Mouse (Mus musculus): ENCODE data around the gene Dock9.
A peak's percentile ranks its signal among the peaks of the same experiment; 100 is the strongest.
"Not testable (repeated sequence)": the region's sequence is repeated elsewhere in the genome, so short reads cannot be mapped to it uniquely, and the experiment has no call there.

Dock9 gene

GRCm38 (mm10) chr14:121700013-121700412, 97.6 kb downstream of the Dock9 start:
- no peak for DNase-seq (ENCODE audit: low read depth, low spot score)

GRCm38 (mm10) chr14:121698620-121698950, 99.1 kb downstream of the Dock9 start:
- no peak for DNase-seq (ENCODE audit: low read depth, low spot score)

GRCm38 (mm10) chr14:121697709-121698619, 99.7 kb downstream of the Dock9 start:
- no peak for DNase-seq (ENCODE audit: low read depth, low spot score)

- no peak for DNase-seq (ENCODE audit: low read depth, low spot score)
Observed at GRCm38 (mm10) chr14:121697143-121697680, 100.4 kb downstream of the Dock9 start.

- DNase-seq (ENCODE audit: low read depth, low spot score) = peak; percentile 33
Observed at GRCm38 (mm10) chr14:121696429-121697118, 101.1 kb downstream of the Dock9 start.

GRCm38 (mm10) chr14:121694706-121695105, 102.9 kb downstream of the Dock9 start:
- DNase-seq (ENCODE audit: low read depth, low spot score) = no peak

- DNase-seq (ENCODE audit: low read depth, low spot score) = no peak
Observed at GRCm38 (mm10) chr14:121693991-121694594, 103.5 kb downstream of the Dock9 start.

- DNase-seq (ENCODE audit: low read depth, low spot score) = not testable (repeated sequence)
Observed at GRCm38 (mm10) chr14:121689649-121690048, 108.0 kb downstream of the Dock9 start.

GRCm38 (mm10) chr14:121688175-121688574, 109.5 kb downstream of the Dock9 start:
- no peak for DNase-seq (ENCODE audit: low read depth, low spot score)

GRCm38 (mm10) chr14:121687274-121687673, 110.4 kb downstream of the Dock9 start:
- DNase-seq (ENCODE audit: low read depth, low spot score) = no peak

- no peak for DNase-seq (ENCODE audit: low read depth, low spot score)
Observed at GRCm38 (mm10) chr14:121678913-121679312, 118.7 kb downstream of the Dock9 start.

GRCm38 (mm10) chr14:121678445-121678844, 119.2 kb downstream of the Dock9 start:
- no peak for DNase-seq (ENCODE audit: low read depth, low spot score)

- no peak for DNase-seq (ENCODE audit: low read depth, low spot score)
Observed at GRCm38 (mm10) chr14:121676596-121677330, 120.9 kb downstream of the Dock9 start.

- no peak for DNase-seq (ENCODE audit: low read depth, low spot score)
Observed at GRCm38 (mm10) chr14:121676121-121676591, 121.5 kb downstream of the Dock9 start.

GRCm38 (mm10) chr14:121675579-121675978, 122.1 kb downstream of the Dock9 start:
- DNase-seq (ENCODE audit: low read depth, low spot score) = no peak

- no peak for DNase-seq (ENCODE audit: low read depth, low spot score)
Observed at GRCm38 (mm10) chr14:121675146-121675545, 122.5 kb downstream of the Dock9 start.

GRCm38 (mm10) chr14:121670016-121670415, 127.6 kb downstream of the Dock9 start:
- DNase-seq (ENCODE audit: low read depth, low spot score) = no peak

GRCm38 (mm10) chr14:121666641-121667274, 130.9 kb downstream of the Dock9 start:
- no peak for DNase-seq (ENCODE audit: low read depth, low spot score)

- no peak for DNase-seq (ENCODE audit: low read depth, low spot score)
Observed at GRCm38 (mm10) chr14:121665693-121666273, 131.9 kb downstream of the Dock9 start.

GRCm38 (mm10) chr14:121663913-121664312, 133.7 kb downstream of the Dock9 start:
- no peak for DNase-seq (ENCODE audit: low read depth, low spot score)

All from CD4-positive helper T cell, adult 2 months (primary cell).